ENCODE assay signal across 9 mouse cellular contexts in genomic region chr9:57744462-57745091, GRCm38 (mm10). TPM values are rescaled to one million over a fixed set of nuclear protein-coding genes. Genes with fewer than 3 reads are reported as not detected.
DNase-seq lines count a peak whose midpoint lies in the region; ATAC-seq lines count a peak whose summit lies in the region.
"Had no signal": no experiment of that assay in that cellular context is flagged by ENCODE, and none has a peak within 500 bp of the region (broad histone marks: within the 10 kb centered on the region; RNA-seq: fewer than 3 reads in every experiment).

No protein-coding gene starts in this region.

- H3K4me3 ChIP-seq in midbrain, embryonic 14.5 days (replicated peaks; ENCODE audit: low read depth, low read length), result no peak overlapping the region
- no peak overlapping the region for H3K4me3 ChIP-seq in midbrain, embryonic 10.5 days
- H3K4me3 ChIP-seq: myocyte had no signal

- no peak overlapping the region for H3K27ac ChIP-seq in midbrain, embryonic 14.5 days (replicated peaks; ENCODE audit: low read depth, low read length)
- no peak overlapping the region for H3K27ac ChIP-seq in midbrain, embryonic 10.5 days (replicated peaks)

- 72% methylated on average over 3 of the region's 3 CpGs for WGBS in midbrain, embryonic 14.5 days
- 79% methylated on average over 3 of the region's 3 CpGs for WGBS in midbrain, embryonic 10.5 days

- H3K4me2 ChIP-seq in midbrain, embryonic 14.5 days (ENCODE audit: low read length), result no peak overlapping the region

- H3K36me3 ChIP-seq in midbrain, embryonic 14.5 days (ENCODE audit: control insufficient read depth, insufficient read depth, low read length), result peaks cover 80% of the 10 kb centered on the region
- H3K36me3 ChIP-seq in midbrain, embryonic 10.5 days, result peaks cover 97% of the 10 kb centered on the region

- no peaks in the 10 kb centered on the region for H3K27me3 ChIP-seq in midbrain, embryonic 14.5 days (ENCODE audit: control insufficient read depth, insufficient read depth, low read length)
- no peaks in the 10 kb centered on the region for H3K27me3 ChIP-seq in midbrain, embryonic 10.5 days (ENCODE audit: low read depth, poor library complexity, severe bottlenecking)

- no peak for ATAC-seq in midbrain, embryonic 14.5 days (ENCODE audit: low FRiP score, low TSS enrichment)
- peak; percentile 66 for ATAC-seq in megakaryocyte-erythroid progenitor cell, adult 5-6 weeks (replicated peaks; ENCODE audit: low FRiP score, low TSS enrichment, poor library complexity, severe bottlenecking)

- no peaks in the 10 kb centered on the region for H3K9me3 ChIP-seq in midbrain, embryonic 14.5 days (ENCODE audit: control insufficient read depth, low read length)
- H3K9me3 ChIP-seq in midbrain, embryonic 10.5 days (replicated peaks), result no peaks in the 10 kb centered on the region

- no peaks in the 10 kb centered on the region for H3K4me1 ChIP-seq in midbrain, embryonic 14.5 days (ENCODE audit: control insufficient read depth, insufficient read depth, low read length)
- H3K4me1 ChIP-seq in midbrain, embryonic 10.5 days, result no peaks in the 10 kb centered on the region

- H3K9ac ChIP-seq in midbrain, embryonic 14.5 days (replicated peaks; ENCODE audit: low read length), result no peak overlapping the region

- peak; percentile 48 for DNase-seq in adrenal gland, adult 2 months
- no peak for DNase-seq in adrenal gland, adult 8-10 months
- DNase-seq in midbrain, embryonic 14.5 days, result peak; percentile 80
- no peak for DNase-seq in midbrain, embryonic 10.5 days (ENCODE audit: low spot score)
- DNase-seq in cerebellum, postnatal 10 days, result peak; percentile 65 to 66
- peak; percentile 33 for DNase-seq in hindlimb bud, embryonic 11.5 days (ENCODE audit: extremely low spot score, low read depth, low spot score)
- DNase-seq in right cerebral cortex, postnatal 4 days, result no peak

RNA-seq across cellular contexts. Expression of gene Clk3, which starts 21.1 kb away (rescaled TPM):
- total RNA-seq in adrenal gland, adult 2 months (2021), result 10 to 100 TPM; 52.2 to 87.8 TPM
- 45.7 and 60.6 TPM in 2 replicates for polyA plus RNA-seq in adrenal gland, adult 2 months (2012; rRNA removed)
- 10 to 100 TPM; 75.3 to 83.3 (median 78.5) TPM for total RNA-seq in adrenal gland, adult 8-10 months (2022)
- 66.3 and 68.7 TPM in 2 replicates for polyA plus RNA-seq in midbrain, embryonic 14.5 days (2014; fragmentation: Nextera tagmentation; extraction: Ambion mirVana)
- 100 and 106 TPM in 2 replicates for polyA plus RNA-seq in midbrain, embryonic 10.5 days (2016; fragmentation: Nextera tagmentation; extraction: Ambion mirVana)
- total RNA-seq in megakaryocyte-erythroid progenitor cell, adult 5-6 weeks (2014; fragmentation: Nextera tagmentation), result 58.1 and 73.0 TPM in 2 replicates
- 24.7 and 36.4 TPM in 2 replicates for total RNA-seq in megakaryocyte-erythroid progenitor cell, adult 5-6 weeks (2017)

RNA-seq across cellular contexts. Expression of gene Edc3, which starts 36.2 kb away (rescaled TPM):
- total RNA-seq in adrenal gland, adult 2 months (2021), result 1 to 10 TPM; 7.6 to 7.8 TPM
- 5.3 and 5.5 TPM in 2 replicates for polyA plus RNA-seq in adrenal gland, adult 2 months (2012; rRNA removed)
- 10 to 100 TPM; 10.4 to 11.4 (median 10.8) TPM for total RNA-seq in adrenal gland, adult 8-10 months (2022)
- 24.6 and 27.7 TPM in 2 replicates for polyA plus RNA-seq in midbrain, embryonic 14.5 days (2014; fragmentation: Nextera tagmentation; extraction: Ambion mirVana)
- 42.8 and 46.6 TPM in 2 replicates for polyA plus RNA-seq in midbrain, embryonic 10.5 days (2016; fragmentation: Nextera tagmentation; extraction: Ambion mirVana)
- 14.2 and 25.0 TPM in 2 replicates for total RNA-seq in megakaryocyte-erythroid progenitor cell, adult 5-6 weeks (2014; fragmentation: Nextera tagmentation)
- total RNA-seq in megakaryocyte-erythroid progenitor cell, adult 5-6 weeks (2017), result 4.8 and 6.0 TPM in 2 replicates

RNA-seq across cellular contexts. Expression of gene Cyp1a1, which starts 56.8 kb away (rescaled TPM):
- total RNA-seq in adrenal gland, adult 2 months (2021), result under 1 TPM; 0.28 to 0.61 TPM
- 0.07 and 0.18 TPM in 2 replicates for polyA plus RNA-seq in adrenal gland, adult 2 months (2012; rRNA removed)
- total RNA-seq in adrenal gland, adult 8-10 months (2022), result under 1 TPM in 2 of 4 experiments, not detected in 2; 0.11 to 0.49 TPM
- 0.08 TPM in 1 of 2 replicates, not detected in the other for polyA plus RNA-seq in midbrain, embryonic 14.5 days (2014; fragmentation: Nextera tagmentation; extraction: Ambion mirVana)
- polyA plus RNA-seq in midbrain, embryonic 10.5 days (2016; fragmentation: Nextera tagmentation; extraction: Ambion mirVana), result 0.04 TPM in 1 of 2 replicates, not detected in the other
- total RNA-seq in megakaryocyte-erythroid progenitor cell, adult 5-6 weeks (2014; fragmentation: Nextera tagmentation), result 0.52 and 1.7 TPM in 2 replicates
- total RNA-seq in megakaryocyte-erythroid progenitor cell, adult 5-6 weeks (2017), result 1.3 TPM in 1 of 2 replicates, not detected in the other
- polyA plus RNA-seq: myocyte had no signal

Comparison
In these comparisons a context has a peak if more than half of its experiments do, and no peak if none do; other contexts are left out.
1. DNase-seq: peak in adrenal gland, adult 2 months (single experiment), midbrain, embryonic 14.5 days (single experiment), cerebellum, postnatal 10 days (2 of 2) and hindlimb bud, embryonic 11.5 days (single experiment); none in adrenal gland, adult 8-10 months (single experiment), midbrain, embryonic 10.5 days (single experiment) and right cerebral cortex, postnatal 4 days (single experiment).